Mouse (Mus musculus): ENCODE measurements around the gene Stx5a.
A peak's percentile ranks its signal among the peaks of the same experiment; 100 is the strongest.

The Stx5a gene

GRCm38 (mm10) chr19:8798947-8799315 is 57.7 kb downstream of the Stx5a start:
- no peak for DNase-seq (ENCODE audit: low spot score in 2 of 2)

GRCm38 (mm10) chr19:8802130-8802821 is 61.1 kb downstream of the Stx5a start, which contains the start of gene Zbtb3:
TSS of gene Zbtb3 (plus strand) at chr19:8802555.
- peak; percentile 73 to 88 for DNase-seq (ENCODE audit: low spot score in 2 of 2)

- DNase-seq (ENCODE audit: low spot score in 2 of 2), result no peak
These were observed 62.1 kb downstream of the Stx5a start for GRCm38 (mm10) chr19:8803204-8803780.

- DNase-seq (ENCODE audit: low spot score in 2 of 2), result no peak
These were observed 62.9 kb downstream of the Stx5a start for GRCm38 (mm10) chr19:8803879-8804660.

All from cerebellum, postnatal 4 days (tissue).